Mouse (Mus musculus) spleen, adult 18-20 months (tissue): Measurements from ENCODE around the gene Tchh.
"Not testable (repeated sequence)": the region's sequence is repeated elsewhere in the genome, so short reads cannot be mapped to it uniquely, and the experiment has no call there.

Source experiments
- DNase-seq, 2 experiments: peaks; one replicate each; pipeline ENCODE4 v3.0.0; 2022; ENCODE audit warnings: mixed read lengths in 2 of 2

Gene Tchh

GRCm38 (mm10) chr3:93494774-93495173 is 52.6 kb downstream of the Tchh start:
- not testable (repeated sequence) for DNase-seq

- DNase-seq = no peak
These were observed 55.0 kb downstream of the Tchh start for GRCm38 (mm10) chr3:93497131-93497530.
